In the genomic region with DNA sequence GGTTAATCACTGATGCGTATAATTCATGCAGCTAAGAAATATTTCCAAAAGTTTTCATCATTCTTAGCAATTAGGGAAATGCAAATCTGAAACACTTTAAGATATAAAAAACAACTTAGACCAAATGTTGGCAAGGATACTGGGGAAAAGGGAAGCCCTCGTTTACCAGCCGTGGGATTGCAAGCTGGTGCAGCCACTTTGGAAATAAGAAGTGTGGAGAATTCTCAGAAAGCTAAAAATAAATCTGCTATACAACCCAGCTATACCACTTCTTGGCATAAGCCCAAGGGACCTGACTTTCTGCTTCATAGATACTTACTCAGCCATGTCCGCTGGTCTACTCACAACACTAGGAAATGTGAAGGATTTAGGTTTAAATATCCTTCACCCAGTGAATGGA, we compare ENCODE assay signal across 1 mouse cellular context.
TF ChIP-seq lines count a peak whose summit lies in the region.

No protein-coding gene starts in this region.

TF ChIP-seq in CH12.LX, 34 proteins besides CTCF, POLR2A, EP300 and RAD21 (continued from another document):
- TF ChIP-seq RCOR1 (conservative IDR thresholded peaks at IDR 0.05; ENCODE audit: low read depth, low read length) (no peak), UBTF (IDR thresholded peaks at IDR 0.05; ENCODE audit: low read depth, low read length) (no peak), USF1 (IDR thresholded peaks at IDR 0.05; ENCODE audit: low read depth, low read length) (no peak), E2F4 (IDR thresholded peaks at IDR 0.05; ENCODE audit: insufficient replicate concordance, low read depth, low read length) (no peak), ELF1 (IDR thresholded peaks at IDR 0.05; ENCODE audit: low read depth, low read length) (no peak), NRF1 (IDR thresholded peaks at IDR 0.05; ENCODE audit: low read depth, low read length) (no peak), MXI1 (IDR thresholded peaks at IDR 0.05; ENCODE audit: low read depth, low read length) (no peak), CHD1 (IDR thresholded peaks at IDR 0.05; ENCODE audit: low read depth, low read length) (no peak), IRF4 (IDR thresholded peaks at IDR 0.05; ENCODE audit: low read depth, low read length) (no peak), ZNF384 (IDR thresholded peaks at IDR 0.05; ENCODE audit: low read depth, low read length) (no peak), USF2 (conservative IDR thresholded peaks at IDR 0.05; ENCODE audit: low read depth, low read length) (no peak)
